ENCODE assay signal across 23 mouse cellular contexts in genomic region chr2:113438046-113438445, GRCm38 (mm10).
"Had no signal": no experiment of that assay in that cellular context is flagged by ENCODE, and none has a peak within 500 bp of the region (broad histone marks: within the 10 kb centered on the region; RNA-seq: fewer than 3 reads in every experiment).

No protein-coding gene starts in this region.

- H3K4me2 ChIP-seq: limb, embryonic 13.5 days; liver, embryonic 12.5 days; liver, embryonic 15.5 days; lung, embryonic 15.5 days; midbrain, embryonic 13.5 days; neural tube, embryonic 13.5 days; stomach, embryonic 15.5 days had no signal

- H3K4me1 ChIP-seq: liver, embryonic 12.5 days; liver, embryonic 15.5 days; stomach, embryonic 15.5 days had no signal

- H3K27me3 ChIP-seq: limb, embryonic 13.5 days; liver, embryonic 12.5 days; liver, embryonic 15.5 days; lung, embryonic 15.5 days; stomach, embryonic 15.5 days had no signal

- H3K36me3 ChIP-seq: limb, embryonic 13.5 days; liver, embryonic 12.5 days; liver, embryonic 15.5 days; lung, embryonic 15.5 days; midbrain, embryonic 10.5 days; midbrain, embryonic 13.5 days; neural tube, embryonic 13.5 days; stomach, embryonic 15.5 days had no signal

- DNase-seq: layer of hippocampus, postnatal 36 days; left cerebral cortex, postnatal 4 days; liver; lung, adult 18-20 months; lung, postnatal 10 days; lung, postnatal 36 days; retina, postnatal 1 day; right cerebral cortex, postnatal 25 days; spleen, adult 18-20 months; thymus, postnatal 36 days had no signal

- H3K9ac ChIP-seq: limb, embryonic 13.5 days; liver, embryonic 12.5 days; liver, embryonic 15.5 days; lung, embryonic 15.5 days; midbrain, embryonic 13.5 days; neural tube, embryonic 13.5 days; stomach, embryonic 15.5 days had no signal

- H3K9me3 ChIP-seq: limb, embryonic 13.5 days; liver, embryonic 12.5 days; liver, embryonic 15.5 days; lung, embryonic 15.5 days; megakaryocyte, embryonic 14.5 days; midbrain, embryonic 10.5 days; midbrain, embryonic 13.5 days; neural tube, embryonic 13.5 days; stomach, embryonic 15.5 days had no signal

- H3K27ac ChIP-seq: left cerebral cortex, adult 2 months; limb, embryonic 13.5 days; liver, embryonic 12.5 days; liver, embryonic 15.5 days; lung, embryonic 15.5 days; midbrain, embryonic 10.5 days; midbrain, embryonic 13.5 days; neural tube, embryonic 13.5 days; stomach, embryonic 15.5 days had no signal

- H3K4me3 ChIP-seq: left cerebral cortex, adult 2 months; limb, embryonic 13.5 days; liver, embryonic 12.5 days; liver, embryonic 15.5 days; lung, embryonic 15.5 days; megakaryocyte, embryonic 14.5 days; midbrain, embryonic 10.5 days; midbrain, embryonic 13.5 days; myocyte; neural tube, embryonic 13.5 days; stomach, embryonic 15.5 days had no signal

- ATAC-seq: intestine, postnatal 0 days; liver, embryonic 12.5 days; midbrain, embryonic 13.5 days; midbrain, embryonic 16.5 days had no signal
